Mouse (Mus musculus): ENCODE results near the gene Gm20716.

Gm20716 gene

DNA sequence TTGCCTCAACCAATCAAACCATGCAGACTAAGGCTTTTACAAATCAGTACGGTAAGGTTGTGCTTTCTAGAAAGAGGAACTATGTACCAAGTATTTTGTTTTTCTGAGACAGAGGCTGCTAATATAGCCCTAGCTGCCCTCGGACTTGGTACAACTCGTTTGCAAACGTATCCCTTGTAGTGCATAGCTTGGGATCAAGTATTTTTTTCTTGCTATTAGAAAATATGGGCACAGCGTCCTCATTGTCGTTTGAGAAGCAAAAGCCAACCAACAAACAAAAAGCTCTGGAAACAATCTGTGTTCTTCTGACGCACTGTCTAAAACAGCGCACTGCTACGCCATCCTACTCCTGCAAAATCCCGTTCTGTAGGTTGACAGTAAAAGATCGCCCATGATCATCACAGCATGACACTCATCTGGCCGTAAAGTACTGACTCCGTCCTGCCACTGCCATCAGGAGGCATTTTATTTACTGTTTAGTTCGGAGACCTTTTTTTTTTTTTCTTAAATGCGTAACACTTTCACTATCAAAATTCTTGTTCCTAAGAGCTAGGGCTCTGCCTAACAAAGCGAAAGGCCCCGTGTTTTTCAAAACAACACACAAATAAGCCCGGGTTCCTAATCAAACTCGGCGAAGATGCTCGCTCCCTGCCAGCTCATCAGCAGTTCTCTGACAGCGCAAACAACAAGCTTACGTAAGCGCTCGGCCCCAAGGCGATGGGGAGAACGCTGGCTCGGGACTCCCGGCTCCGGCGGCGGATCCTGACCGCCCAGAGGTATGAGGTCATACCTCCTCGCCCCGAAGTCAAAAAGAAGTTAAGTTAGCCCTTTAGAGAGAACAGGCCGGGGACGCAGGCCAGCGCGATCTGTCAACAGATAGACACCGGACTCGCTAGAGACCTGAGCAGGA, 793 bp downstream of the Gm20716 start:
- in situ Hi-C loops (cut with MboI): no loop called here

DNA sequence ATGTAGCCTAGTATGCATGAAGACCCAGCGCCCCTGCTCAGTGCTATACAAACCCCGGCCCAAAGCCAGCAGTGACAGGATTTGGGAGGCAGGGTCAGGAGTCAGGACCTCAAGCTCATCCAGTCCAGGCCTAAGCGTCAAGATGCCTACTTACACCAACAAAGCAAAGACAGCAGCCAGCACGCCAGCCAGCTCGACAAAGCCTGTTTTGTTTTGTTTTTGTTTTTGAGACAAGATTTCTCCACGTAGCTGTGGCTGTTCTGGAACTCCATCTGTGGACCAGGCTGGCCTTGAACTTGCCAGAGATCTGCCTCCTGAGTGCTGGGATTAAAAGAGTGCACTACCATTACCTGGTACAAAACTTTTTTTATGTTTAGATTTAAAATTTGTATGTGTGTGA, 6.8 kb downstream of the Gm20716 start:
- in situ Hi-C loops (cut with MboI): no loop called here

DNA sequence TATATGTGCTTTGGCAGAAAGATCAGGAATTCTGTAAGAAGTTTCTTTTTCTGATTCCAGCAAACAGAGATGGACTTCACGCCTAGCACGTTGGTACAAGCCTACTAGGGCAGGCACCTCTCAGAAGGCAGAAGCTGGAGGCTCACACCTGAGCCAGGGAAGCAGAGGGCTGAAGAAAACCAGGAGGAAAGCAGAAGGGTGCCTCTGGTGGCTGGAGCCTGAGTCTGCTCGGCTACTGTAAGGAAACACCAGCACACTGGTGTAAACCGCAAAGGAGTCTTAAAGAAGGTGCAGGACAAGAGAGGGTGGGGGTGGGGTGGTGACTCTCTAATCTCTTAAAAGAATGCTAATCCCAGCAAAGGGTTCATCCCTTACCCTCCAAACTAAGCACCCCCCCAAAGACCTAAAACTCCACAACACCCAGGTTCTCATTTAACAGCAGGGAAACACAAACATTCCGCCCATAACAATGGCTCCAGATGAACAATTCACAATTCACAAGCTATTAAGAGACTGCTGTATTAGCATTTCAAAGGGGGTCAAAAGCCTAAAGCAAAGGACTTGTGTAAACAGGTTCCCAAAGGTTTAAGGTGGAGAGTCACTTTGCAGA, 16.3 kb downstream of the Gm20716 start:
- in situ Hi-C loops (cut with MboI): no loop called here

DNA sequence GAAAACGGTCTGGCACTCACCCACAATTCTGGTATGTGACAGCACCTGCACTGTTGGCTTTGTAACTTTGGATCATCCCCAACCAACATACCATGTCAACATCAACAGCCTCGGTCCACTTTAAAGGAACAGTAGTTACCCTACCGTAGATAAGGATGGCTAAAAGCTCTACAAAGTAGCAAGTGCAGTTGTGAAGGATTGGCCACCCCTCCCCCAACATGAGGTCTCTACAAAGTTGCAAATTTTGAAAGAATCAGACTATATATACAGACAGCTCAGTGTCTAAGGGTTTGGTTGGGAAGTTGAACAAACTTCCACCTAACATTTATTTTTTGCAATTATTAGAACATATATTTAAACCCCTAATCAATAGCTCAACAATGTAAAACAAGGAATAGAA, 22.3 kb downstream of the Gm20716 start:
- in situ Hi-C loops (cut with MboI): loop anchor here (10.0 kb wide), 1 partner anchor 93 kb away; no protein-coding TSS in a partner anchor

DNA sequence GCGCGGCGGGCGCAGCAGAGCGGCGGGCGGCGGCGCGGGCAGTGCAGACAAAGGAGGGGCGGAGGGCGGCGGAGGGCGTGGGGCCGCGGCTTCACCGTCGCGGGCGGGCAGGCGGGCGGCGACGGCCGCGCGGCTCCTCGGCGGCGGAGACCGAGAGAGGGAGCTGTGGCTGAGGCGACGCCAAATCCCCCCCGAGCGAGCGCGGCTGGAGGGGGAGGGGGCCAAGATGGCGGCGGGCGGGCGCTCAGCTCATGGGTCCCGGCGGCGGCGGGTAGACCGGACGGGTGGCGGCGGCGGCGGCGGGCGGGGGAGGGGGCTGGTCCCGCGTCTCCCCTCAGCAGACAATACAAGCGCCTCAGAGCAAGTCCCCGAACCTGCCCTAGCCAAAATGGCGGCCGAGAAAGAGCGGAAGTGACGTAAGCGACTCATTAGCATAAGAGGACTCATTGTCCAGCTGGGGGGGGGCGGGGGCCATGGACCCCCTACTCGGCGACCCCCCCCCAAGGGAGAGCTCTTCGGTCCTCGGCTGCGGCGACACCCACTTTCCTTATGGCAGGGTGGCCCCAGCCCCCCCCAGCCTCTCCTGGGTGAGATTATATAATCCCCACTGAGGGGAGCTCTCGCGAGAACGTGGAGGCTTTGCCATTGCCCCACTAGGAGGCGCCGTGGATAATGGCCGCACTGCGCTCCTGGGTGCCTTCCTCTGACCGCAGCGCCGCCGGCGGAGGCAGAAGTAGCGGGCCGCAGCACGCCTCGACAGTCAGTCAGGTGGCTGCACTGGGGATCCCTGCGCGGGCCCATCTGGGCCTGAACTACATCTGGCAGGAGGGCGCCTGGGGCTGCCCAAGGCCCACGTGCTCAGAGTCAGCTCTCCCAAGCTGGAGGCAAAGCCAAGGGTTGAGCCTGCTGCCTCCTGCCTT, 23.2 kb downstream of the Gm20716 start, which contains the start of gene Adnp:
Gene Adnp, minus strand, starts transcription at position 388 of the 920 bp plus-strand sequence.
- in situ Hi-C loops (cut with MboI): loop anchor here (10.0 kb wide), 1 partner anchor 92 kb away; no protein-coding TSS in a partner anchor

DNA sequence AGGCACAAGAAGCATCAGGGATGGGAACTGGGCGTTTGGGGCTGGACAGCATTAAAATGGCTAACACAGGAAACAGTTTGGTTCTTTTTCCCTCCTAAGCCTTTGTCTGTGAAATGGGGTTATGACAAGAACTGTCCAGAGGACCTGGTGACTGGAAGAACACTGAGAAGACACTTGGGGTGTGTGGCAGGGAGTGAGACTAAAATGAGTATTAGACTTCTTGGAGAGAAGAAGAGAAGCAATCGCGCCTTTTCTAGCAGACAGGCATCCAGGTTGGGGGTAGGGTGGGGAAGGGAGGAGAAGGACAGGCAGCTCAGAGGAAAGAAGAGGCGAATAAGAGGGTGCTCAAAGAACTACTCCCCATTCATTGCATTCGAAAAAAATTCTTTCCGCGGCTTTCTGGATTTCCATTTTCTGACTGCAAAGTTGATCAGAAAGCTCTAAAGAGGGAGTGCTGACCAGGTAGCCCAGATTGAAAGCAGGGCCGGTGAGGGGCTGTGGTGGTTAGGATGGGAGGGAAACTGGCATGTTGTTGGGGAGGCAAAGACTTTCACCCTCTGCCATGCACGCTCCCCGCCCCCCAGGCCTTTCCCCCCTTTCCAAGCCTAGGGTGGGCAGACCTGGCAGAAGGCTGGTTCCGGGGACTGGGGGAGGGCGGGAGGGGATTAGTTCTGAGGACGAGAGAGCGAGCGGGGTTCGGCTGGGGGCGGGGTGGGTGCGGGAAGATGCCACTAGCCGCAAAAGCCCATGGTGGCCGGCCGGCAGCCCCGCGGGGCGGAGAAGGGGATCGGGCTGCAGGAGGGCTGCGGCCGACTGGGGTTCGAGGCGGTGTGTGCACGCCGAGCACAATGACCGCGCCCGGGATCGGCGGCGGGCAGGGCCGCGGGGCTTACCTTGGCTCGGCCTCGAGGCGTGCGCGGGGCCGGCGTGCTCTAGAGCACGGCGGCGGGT, 24.2 kb downstream of the Gm20716 start:
- in situ Hi-C loops (cut with MboI): loop anchor here (10.0 kb wide), 1 partner anchor 91 kb away; no protein-coding TSS in a partner anchor

DNA sequence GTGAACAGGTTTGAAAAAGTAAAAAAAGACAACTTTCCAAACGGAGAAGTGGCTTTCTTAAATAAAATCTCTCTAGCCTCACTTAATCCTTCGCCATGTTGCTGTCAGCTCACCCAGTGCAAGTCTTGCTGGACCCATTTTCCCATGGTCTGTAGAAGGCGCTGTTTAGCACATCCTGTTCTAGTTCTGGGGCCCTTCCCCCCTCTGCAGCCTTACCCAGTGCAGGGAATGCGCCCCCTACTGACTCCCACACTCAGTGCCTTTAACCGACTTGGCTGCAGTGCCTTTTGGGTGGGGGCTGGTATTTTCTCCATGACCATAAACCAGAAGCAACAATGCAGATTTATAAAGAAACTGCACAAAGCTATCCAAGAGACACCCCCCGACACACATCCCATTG, 24.9 kb downstream of the Gm20716 start:
- in situ Hi-C loops (cut with MboI): loop anchor here (10.0 kb wide), 1 partner anchor 90 kb away; no protein-coding TSS in a partner anchor

DNA sequence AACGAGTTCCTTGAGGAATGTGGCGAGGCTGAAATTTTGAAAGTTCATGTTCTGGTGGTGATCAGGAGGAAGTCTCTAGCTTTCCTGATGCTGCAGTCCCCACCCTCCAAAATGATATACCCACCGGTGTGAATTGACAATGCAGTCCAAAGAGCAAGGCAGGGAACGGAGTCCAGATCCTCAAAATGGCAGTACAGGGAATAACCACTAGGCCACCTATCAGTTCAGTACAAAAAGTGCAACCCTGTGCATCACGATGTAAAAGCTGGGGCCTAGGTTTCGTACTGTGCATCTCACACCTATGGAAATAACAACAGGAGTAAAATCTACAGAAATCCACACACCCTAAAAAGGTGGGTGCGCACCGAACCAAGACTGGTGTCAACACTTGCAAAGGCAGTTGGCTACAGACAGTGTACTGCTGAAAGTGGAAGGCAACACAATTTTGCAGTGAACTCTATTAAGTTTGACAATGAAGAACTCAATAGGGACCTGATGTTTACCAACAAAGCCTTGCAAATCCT, 25.6 kb downstream of the Gm20716 start:
- in situ Hi-C loops (cut with MboI): loop anchor here (10.0 kb wide), 1 partner anchor 90 kb away; no protein-coding TSS in a partner anchor

DNA sequence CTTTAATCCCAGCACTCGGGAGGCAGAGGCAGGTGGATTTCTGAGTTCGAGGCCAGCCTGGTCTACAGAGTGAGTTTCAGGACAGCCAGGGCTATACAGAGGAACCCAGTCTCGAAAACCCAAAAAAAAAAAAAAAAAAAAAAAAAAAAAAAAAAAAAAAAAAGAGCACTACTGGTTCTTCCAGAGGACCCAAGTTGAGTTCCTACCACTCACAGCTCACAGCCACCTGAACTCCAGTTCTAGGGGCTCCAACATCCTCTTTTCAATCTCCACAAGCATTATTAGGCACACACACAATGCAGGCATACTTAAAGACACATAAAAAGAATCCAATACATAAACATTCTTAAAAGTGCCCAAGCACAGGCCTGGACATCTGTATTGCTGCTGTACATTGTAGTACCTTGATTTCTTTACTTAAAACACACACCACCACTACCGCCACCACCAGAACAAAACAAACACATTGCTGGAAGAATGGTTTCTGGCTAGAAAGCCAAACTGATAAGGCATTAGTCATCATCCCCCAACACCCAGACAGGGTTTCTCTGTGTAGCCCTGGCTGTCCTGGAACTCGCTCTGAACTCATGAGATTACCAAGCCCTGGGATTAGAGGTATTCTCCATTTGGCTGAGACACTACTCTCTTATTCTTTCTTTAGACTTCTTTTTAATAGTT, 30.0 kb downstream of the Gm20716 start:
- in situ Hi-C loops (cut with MboI): loop anchor here (10.0 kb wide), 1 partner anchor 85 kb away; no protein-coding TSS in a partner anchor

DNA sequence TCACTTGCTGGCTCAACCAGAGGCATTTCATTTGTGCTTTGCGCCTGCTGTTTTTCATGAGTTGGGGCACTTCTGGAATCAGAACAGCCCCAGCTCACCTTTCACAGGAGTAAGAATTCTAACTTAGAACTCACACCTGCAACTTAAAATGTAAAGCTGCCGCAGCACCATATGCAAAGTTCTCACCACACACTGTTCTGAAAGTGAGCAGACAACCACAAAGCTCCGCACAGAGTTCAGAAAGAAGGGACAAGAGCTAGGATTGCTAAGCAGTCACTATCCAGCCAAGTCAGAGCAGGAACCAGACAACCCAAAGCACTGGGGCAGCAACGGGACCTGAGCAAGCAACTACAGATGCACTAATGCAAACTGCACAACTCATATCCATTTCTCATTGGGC, 30.7 kb downstream of the Gm20716 start:
- in situ Hi-C loops (cut with MboI): no loop called here

DNA sequence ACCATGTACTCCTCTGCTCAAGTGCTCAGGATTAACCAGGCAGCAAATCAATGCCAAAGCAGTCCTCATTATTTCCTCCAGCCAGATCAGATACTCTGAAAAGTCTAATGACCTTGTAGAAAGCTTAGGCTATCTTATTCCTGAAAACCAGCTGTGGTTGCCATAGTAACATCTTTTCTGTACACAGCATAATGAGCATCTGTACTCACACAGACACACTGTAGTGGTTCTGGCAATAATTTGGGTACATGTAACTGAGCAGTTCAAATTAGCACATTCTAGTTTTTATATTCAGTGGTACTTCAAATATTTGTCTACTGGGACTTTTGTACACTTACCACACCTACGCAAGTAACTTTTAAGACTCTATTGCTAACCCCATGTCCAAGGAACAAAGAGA, 31.7 kb downstream of the Gm20716 start:
- in situ Hi-C loops (cut with MboI): no loop called here

DNA sequence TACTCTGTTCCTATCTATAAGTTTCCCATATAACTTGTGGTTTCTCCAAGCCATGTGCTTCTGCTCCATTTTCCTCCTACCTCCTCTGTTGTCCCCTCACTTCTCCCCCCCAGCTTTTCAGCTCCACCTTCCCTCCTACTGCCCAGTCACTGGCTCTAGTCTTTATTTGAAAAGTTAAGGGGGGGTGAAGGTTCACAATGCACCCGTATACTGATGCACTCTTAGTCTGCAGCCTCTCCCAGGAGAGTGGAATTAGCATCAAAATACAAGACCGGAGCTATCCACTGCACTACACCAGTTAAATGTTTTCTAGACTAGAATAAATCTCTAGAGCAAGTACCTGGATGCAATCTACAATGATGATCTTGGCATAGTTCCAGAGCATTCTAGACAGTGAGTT, 34.4 kb downstream of the Gm20716 start:
- in situ Hi-C loops (cut with MboI): no loop called here

DNA sequence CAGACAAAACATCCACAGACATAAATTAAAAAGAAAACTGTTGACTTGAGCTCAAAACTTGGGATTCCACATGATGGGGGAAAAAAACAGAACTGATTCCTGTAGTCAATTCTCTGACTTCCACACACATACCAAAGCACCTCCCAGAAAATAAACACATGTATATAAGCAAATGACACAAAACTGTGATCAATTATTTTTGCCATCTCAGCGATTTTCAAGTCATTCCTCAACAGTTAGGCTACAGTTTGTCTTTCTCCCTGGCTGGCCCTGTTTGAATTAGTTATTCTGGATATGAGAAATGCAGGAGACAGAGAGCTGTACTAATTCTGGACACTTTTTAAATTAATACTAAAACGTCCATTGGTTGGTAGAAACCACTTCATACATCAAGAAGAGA, 36.5 kb downstream of the Gm20716 start:
- in situ Hi-C loops (cut with MboI): no loop called here

DNA sequence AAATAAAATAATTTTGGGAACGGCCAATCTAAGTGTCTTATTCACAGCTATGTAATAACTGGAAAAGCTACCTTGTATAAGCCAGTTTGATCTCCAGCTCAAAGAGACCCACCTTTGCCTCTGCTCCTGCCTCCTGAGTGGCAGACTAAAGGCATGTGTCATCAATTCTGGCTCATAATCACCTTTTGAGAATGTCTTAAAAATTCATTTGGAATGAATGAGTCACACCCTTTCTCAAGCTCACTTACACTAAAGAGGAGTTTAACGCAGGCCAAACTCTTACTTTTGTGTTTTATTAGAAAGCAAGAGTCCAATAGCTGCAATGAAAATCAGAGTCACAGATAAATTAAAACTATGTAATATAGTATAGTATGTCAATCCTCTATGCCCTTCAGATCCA, 38.3 kb downstream of the Gm20716 start:
- in situ Hi-C loops (cut with MboI): no loop called here

DNA sequence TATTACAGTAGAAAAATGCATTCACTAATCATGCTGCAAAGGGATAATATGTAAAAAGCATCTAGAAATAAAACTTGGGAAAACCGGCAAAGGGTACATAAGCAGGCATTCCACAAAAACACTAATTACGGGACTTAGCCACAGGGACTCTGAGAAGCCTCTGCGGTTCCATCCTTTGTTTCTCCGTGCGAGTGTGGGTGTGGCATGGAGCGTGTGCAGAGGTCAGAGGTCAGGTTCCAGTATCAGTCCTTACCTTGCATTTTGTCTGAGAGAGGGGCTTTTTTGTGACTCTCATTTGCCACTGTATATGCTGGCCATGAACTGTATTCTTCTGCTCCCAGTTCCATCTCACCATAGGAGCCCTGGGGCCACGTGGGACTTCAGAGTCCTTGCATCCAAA, 54.2 kb downstream of the Gm20716 start:
- in situ Hi-C loops (cut with MboI): no loop called here

DNA sequence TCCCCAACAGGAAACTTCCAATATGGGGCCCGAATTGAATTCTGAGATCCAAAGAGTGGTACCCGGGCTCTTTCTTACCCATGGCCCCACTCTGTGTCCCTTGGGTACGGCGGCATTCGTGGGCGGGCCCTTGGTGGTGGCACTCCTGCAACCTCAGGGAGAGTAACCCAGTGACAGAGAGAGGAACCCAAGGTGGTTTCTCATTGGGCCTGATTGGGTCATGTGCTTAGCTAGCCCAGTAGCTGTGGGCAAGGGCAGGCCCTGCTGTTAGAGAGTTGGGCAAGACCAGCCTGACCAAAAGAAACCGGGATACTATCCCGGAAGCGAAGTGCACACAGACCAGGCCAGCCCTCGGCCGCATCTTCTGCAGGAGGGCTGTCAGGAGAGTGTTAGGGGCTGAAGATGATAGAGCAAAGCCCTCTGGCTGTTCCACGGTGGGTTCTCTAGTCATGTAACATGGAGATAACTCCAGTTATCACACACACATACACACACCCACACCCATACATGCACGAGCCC, 59.9 kb downstream of the Gm20716 start:
- in situ Hi-C loops (cut with MboI): no loop called here

DNA sequence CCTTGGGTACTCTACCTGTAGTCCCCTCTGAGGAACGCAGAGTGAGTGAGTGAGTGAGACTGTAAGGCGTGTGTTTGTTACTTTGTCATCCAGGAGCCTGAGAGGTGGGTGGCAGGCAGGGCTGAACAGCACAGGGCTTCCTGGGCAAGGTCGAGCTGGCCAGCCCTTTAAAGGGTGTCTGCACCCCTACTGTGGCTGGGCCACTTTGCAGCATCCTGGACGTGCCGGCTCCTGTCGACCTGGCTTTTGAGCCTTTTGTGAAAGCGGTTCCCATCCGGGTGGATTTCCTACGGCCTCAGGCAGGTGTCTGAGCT, 60.4 kb downstream of the Gm20716 start:
- in situ Hi-C loops (cut with MboI): no loop called here

DNA sequence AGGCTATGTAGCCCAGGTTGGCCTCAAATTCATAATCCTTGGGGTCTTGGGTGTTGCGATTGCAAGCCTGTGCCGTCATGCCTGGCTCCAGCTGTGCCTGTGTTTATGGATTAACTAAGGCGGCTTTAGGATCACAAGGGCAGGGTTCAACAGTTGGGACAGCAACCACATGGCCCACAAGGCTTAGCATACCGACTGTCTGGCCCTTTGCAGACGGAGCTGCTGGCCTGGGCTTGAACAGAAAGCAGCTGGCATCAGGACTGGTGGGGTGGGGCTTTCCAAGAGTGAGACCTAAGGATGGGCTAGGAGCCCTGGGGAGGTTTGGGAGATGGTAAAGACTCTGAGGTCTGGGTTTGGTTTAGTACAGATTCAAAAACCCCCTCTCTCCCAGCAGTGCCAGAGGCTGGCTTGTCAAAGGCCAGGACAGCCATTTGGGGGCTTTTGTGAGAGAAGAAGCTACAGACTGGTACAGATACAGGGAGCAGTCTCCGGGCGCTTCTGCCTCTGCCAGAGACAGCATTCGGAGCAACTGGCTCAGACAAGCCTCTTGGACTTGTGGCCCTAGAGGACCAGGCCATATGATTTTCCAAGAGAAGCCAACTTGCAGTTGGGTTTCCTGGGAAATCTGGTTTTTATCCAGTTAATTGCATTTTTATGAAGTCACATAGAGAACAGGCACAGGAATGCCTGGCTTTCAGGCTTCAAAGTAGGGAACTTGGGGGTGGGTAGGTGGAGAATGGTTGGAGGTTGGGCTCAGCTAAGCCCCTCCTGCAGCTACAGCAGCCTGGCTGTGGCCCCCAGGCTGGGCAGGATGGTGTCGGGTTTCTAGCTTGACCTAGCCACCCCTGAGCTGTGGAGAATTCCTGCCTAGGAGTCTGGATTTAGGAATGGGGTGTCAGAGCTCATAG, 61.0 kb downstream of the Gm20716 start:
- in situ Hi-C loops (cut with MboI): no loop called here

DNA sequence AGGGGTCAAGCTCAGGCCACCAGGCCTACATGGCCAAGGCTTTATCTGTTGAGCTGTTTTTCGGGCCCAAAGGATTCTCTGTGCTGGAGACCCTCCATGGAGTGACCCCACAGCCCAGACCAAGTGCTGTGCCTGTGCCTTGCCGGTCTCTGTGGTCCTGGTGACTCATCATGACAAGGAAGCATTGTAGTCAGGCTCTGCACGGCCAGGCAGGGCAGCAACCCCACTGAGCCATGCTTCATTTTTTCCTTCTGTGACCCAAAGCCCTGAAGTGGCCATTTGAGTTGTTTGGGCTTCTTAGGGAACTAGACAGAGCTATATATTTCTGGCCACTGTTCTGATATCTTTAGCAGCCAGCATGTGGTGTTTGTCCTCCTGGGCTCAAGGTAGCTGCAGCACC, 62.4 kb downstream of the Gm20716 start:
- in situ Hi-C loops (cut with MboI): no loop called here
